Mouse (Mus musculus) urinary bladder, adult 2 months (tissue): ENCODE measurements around the gene Mapk8. TPM values are rescaled to one million over a fixed set of nuclear protein-coding genes. Genes with fewer than 3 reads are reported as not detected.

Experiments
- DNase-seq: peaks from one replicate; pipeline ENCODE4 v3.0.0; 2022; ENCODE audit warnings: low spot score
- polyA plus RNA-seq: library from polyadenylated mRNA; depleted of rRNA; stranded (reverse); fragments of >200 nt; gene quantifications from 2 replicates; pipeline ENCODE4 v1.2.3, GENCODE M21; 2012

The Mapk8 gene
- polyA plus RNA-seq, 1 experiment, result 16.1 TPM

- DNase-seq, result no peak
Observed at GRCm38 (mm10) chr14:33398065-33398860, 48.7 kb downstream of the Mapk8 start.

GRCm38 (mm10) chr14:33380830-33381457, 66.0 kb downstream of the Mapk8 start:
- DNase-seq, result no peak

DNA sequence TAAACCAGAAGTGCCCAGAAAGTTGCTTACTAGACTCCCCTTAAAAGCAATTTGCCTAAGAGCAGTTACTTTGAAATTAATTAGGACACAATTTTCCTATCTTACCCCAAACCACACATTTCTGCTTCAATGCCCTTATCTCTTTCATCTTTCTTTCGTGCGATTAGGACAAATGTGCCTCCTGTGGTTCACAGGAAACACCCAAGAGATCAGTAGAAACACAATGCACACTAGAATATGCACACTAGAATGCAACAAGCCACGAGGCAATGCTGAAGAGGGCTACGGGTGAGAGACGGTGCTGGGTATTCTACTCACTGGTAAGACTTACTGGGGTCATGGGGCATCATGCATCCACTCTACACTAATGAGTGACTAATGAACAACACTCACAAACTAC, 68.2 kb downstream of the Mapk8 start:
- no peak for DNase-seq

- no peak for DNase-seq
Observed at GRCm38 (mm10) chr14:33377211-33377610, 69.7 kb downstream of the Mapk8 start.

DNA sequence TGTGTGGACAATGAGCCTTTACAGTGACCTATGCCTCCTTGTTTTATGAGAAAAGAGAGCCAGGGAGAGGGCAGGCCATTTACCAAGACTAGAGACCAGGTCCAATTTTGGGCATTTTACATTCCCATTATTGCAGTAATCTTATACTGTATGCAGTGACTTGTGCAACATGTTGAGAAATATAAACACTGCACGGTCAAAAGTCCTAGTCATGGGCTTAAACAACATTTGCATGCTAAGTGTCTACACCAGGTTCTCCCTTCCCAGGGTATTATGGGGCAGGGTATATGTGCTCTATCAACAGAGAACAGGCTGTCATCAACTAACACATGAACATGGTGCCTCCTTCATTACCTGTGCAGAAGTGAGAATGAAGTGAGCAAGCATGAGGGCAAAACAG, 72.9 kb downstream of the Mapk8 start:
- no peak for DNase-seq

- no peak for DNase-seq
Observed at GRCm38 (mm10) chr14:33373271-33373670, 73.7 kb downstream of the Mapk8 start.

- no peak for DNase-seq
Observed at GRCm38 (mm10) chr14:33371248-33371647, 75.7 kb downstream of the Mapk8 start.

DNA sequence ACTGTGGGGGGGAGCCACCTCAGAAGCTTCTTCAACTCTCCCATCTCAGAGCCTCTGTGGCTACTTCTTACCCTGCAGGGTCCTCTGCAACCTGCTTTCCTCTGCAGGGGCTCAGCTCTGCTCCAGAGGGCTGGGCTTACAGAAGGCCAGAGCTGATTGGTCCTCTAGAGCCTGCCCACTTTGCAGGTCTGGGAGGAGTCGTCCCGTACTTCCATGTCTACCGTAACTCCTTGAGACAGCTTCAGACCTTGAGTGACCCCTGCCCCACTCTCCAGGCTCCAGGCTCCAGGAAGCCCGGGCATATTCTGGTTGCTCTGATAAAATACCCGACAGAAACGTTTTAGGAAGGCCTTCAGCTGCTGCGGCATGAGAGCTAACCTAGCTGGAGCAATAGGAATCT, 76.9 kb downstream of the Mapk8 start:
- no peak for DNase-seq

GRCm38 (mm10) chr14:33369375-33369774, 77.6 kb downstream of the Mapk8 start:
- no peak for DNase-seq

- peak; percentile 19 for DNase-seq
Observed at GRCm38 (mm10) chr14:33366891-33367777, 79.8 kb downstream of the Mapk8 start.

- DNase-seq, result no peak
Observed at GRCm38 (mm10) chr14:33364061-33364460, 82.9 kb downstream of the Mapk8 start.

DNA sequence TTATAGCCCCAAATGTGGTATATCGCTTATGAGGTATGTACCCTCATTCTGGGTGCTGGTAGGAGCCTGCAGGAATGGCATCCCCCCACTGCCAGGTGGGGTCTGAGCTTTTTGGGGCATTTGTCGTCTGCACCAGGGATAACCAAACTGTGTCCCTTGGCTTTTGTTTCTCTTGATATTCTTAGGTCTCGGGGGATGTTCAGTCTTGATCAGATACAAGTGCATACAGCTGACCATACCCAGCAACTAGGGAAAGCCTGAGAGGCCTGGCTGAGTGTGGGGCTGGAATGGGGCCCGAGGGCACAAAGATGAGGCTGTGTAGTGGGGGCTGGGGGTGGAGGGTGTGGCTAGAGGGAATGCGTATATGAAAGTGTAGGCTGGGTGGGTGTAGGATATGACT, 83.3 kb downstream of the Mapk8 start:
- no peak for DNase-seq

DNA sequence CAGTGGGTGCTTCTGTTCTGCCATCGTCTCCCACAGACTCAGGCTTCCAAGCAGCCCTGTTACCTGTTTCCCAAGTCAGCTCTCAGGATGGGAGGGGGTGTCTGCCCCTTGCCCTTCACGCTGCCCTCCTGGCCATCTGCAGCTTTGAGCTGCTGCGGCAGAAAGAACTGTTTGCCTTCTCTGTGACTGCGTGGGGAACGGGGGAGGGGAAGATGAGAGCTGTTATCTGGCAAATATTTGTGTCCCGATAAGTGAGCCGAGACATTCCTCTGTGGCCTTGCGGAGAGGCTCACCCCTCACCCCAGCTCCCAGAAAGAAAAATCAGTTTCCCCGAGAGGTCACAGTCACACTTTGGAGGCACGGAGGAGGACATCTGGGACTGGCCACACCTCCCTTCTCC, 84.2 kb downstream of the Mapk8 start:
- peak; percentile 17 for DNase-seq

GRCm38 (mm10) chr14:33362122-33362521, 84.8 kb downstream of the Mapk8 start:
- DNase-seq, result no peak

DNA sequence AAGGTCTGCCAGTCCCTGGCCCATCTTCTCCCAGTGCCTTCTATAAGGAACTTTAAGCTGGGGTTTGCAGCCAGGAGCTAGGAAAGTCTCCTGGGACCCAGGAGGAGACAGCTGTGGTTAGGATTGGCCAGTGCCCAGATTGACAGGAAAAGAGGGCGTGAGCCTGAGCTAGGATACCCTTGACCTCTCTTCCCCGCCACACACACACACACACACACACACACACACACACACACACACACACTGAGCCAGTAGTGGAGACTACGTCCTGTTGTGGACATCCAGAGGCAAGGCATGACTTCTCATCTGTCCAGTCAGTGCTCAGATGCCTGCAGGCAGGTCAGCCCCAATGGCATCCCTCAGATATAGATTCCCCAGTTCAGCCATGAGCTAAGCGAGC, 85.4 kb downstream of the Mapk8 start:
- DNase-seq, result no peak

DNA sequence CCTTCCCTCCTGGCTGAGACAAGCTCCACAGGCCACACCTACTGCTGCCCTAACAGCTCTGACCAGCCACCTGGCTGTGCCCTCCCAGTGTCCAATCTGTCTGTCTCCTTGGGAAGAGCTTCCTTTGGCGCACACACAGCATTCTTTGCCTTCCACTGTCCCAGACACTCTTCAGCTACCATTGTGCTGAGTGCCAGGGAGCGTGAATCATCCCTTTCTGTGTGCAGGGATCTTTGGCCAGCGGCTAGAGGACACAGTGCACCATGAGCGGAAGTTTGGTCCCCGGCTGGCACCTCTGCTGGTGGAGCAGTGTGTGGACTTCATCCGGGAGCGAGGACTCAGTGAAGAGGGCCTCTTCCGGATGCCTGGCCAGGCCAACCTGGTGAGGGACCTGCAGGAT, 88.1 kb downstream of the Mapk8 start:
- no peak for DNase-seq

DNA sequence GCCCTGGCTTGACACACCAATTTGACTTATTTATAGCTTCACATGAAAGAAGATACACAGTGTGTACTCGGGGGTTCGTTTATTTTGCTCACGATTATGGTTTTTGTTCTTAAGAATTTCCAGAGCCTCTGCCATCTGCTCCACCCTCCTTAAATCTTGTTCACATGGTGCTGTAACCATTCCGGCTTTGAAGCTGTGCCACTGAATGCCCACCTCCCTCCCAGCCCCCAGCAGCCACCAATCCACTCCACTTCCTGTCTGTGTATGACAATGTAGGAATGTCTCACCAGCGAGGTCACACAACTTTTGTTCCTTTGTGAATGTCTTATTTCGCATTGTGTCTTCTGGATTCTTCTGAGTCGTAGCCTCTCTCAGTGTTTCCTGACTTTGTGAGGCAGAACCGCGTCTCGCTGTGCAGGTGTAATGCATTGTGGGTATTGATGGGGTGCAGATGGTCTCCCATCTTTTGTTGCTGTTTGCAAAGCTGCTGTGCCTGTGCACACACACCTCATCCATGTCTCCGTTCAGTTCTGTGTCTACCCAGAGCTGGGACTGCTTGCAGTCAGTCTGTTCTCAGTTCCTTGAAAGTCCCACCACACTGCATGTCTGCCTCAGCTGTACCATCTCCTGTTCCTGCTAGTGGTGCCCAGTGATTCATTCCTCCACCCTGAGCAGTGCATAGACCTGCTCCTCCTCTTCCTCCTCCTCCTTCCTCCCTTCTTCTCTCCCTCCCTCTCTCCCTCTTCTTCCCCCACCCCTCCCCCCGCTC, 89.2 kb downstream of the Mapk8 start:
- DNase-seq, result no peak

DNA sequence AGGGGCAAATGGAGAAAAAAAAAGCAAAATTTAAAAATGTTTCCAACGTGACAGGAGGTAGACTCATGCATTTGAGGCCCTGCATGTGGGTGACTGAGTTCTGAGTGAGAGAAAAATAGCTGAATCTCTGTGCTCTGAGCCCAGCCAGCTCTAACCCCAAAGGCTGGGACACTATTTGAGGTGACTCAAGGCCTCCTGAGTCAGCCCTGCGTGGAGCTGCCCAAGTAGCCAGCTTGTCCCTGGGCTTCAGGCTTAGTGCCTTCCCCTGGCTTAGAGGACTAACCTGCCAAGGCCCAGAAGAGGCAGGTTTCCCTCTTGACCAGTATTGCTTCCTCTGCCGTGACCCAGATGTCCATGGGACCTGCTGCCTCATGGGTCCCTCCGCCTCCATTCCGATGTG, 91.7 kb downstream of the Mapk8 start:
- DNase-seq, result no peak

GRCm38 (mm10) chr14:33352890-33353289, 94.1 kb downstream of the Mapk8 start:
- DNase-seq, result no peak

DNA sequence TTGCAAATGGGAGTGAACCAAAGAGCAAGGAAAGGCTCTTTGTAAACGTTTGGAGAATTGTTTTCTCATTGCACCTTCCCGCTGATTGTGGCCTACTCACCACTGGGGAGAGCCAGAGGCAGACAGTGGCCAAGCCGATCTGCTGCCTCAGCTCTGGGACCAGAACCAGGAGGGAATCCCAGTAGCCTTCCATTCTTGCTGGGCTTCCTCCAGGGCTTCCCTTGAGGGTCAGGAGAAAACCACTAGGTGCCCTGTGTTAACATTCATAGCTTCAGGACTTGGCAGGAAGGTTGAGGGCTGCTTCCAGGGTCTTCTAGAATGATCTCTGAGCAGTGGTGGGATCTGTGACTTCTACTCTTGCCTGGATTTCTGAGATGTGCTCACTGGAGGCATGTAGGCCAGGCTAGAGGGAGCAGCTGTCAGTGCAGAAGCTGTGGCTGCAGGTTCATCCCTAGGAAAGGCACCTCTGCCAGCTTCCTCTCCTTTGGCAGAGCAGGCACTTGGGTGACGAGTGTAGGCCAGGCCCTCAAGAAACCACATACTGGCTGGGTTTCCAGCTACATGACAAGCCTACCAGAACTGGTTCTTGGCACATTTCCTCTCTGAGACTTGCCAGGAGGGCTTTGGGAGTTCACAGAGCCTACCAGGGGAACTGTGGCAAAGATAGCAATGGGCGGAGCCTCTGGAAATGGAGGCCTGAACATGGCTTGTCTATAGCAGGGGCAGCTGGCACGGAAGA, 94.8 kb downstream of the Mapk8 start:
- DNase-seq, result no peak

- DNase-seq, result peak; percentile 62
Observed at GRCm38 (mm10) chr14:33351019-33351418, 95.9 kb downstream of the Mapk8 start.
